Mouse (Mus musculus) adrenal gland, postnatal 14 days (tissue): Measurements from ENCODE around the gene Arsk. TPM values are rescaled to one million over a fixed set of nuclear protein-coding genes. Genes with fewer than 3 reads are reported as not detected.
A peak's percentile ranks its signal among the peaks of the same experiment; 100 is the strongest.

Source experiments
- DNase-seq: peaks from one replicate; pipeline ENCODE4 v3.0.0; 2021; ENCODE audit warnings: mixed read lengths
- long read RNA-seq, 2 experiments: library from polyadenylated mRNA; stranded (forward); transcript quantifications; one replicate each; pipeline ENCODE4 v2.0.0; 2021
- total RNA-seq: library from RNA; stranded (reverse); gene quantifications from 2 replicates; pipeline ENCODE4 v1.2.3, GENCODE M21; 2021

Arsk gene
- total RNA-seq: 6.7 and 7.7 TPM in 2 replicates
- long read RNA-seq, experiment 1, transcript Arsk-201 (8 exons, 3,657 nt): major isoform, 10 of 12 reads
- long read RNA-seq, experiment 1, partial matches to known transcripts: 0 of 12 reads
- long read RNA-seq, experiment 1, other reads (novel, unspliced or antisense): 2 of 12 reads
- long read RNA-seq, experiment 2, partial matches to known transcripts: 0 of 7 reads
- long read RNA-seq, experiment 2, other reads (novel, unspliced or antisense): 3 of 7 reads

DNA sequence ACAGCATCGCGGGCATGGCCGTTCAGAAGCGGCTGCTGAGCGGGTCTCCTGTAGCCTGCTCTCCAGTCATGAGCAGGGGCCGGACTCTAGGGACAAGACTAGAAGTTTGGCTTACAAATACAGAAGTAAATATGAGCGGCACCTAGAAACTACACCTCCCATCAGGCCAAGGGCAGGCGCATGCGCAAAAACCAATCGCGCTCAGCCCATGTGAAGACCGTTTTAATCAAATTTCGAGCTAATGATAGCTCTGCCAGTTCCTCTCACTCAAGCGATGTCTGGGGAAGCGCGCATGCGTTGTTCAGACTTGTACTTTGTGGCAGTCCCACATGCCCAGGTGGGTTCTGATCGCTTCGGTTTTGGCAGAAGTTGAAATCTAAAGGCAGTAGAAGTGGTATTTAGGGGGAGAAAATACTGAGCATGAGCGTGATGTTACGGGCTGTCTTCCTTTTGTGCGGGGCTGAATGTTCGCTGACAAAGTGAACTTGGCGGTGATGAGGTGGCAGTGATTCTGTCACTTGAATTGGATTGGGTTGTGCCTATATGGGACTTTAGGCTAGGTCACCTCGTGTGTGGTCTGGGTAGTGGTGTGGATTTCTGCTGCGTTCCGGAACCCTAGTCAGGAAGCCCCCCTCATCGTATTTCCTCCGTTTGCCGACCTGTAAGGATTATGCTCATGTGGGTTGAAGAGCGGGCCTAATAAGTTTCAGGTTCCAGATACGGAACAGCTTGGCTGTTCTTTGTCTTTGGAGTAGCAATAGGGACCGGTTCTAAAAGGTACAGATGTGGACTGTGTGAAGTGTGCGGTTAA, at the start of gene Arsk, which contains the start of gene Ttc37:
Gene Arsk (minus strand): TSS at position 168 of the 811 bp plus-strand sequence.
Gene Ttc37 (plus strand): TSS at position 242 of the 811 bp plus-strand sequence.
- peak; percentile 97 for DNase-seq

DNA sequence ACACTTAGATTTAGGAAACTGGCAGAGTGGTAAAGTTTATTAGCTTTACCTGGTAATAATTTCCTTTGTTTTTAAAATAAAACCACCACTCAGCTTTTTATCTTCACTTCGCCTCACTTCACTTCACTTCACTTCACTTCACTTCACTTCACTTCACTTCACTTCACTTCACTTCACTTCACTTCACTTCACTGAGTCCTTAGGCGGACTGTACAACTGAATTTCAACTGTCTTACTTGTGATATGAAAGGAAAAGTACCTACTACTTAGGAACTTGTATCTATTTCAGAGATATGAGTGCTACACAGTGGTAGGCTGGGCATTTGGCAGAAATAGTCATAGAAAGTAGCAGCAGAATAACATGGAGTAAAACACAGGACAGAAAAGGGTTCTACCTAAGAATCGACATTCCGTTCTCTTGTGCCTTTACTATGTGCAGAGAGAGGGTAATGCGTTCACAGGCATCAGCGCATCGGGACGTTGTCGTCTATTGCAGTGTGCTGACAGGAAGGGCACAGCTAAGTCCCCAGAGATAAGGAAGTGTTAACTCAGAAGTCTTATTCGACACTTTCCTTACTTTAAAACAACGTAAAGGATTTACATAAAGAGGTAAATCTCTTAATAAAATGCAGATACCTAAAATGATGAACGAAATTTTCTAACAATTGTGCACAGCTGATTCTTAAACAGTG, 42.8 kb upstream of the Arsk start:
- no peak for DNase-seq

DNA sequence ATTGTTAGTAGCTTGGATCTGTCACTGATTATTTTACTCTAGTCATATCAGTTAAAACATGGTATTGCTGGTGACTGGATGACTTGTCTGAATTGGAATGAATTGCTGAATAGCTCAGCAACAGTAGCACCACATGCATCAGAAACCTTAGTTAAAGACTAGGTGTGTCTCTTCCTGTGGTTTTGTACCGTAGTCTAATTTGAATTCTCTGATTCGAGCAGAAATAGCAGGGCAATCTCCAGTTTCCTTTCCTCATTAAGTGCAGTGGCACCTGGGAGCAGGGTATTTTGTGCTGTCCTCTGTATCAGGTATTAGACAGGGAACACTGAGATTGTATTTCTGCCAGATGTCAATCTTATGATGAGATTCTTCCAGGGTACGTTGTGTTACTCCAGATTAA, 40.4 kb upstream of the Arsk start:
- no peak for DNase-seq

GRCm38 (mm10) chr13:76132415-76132814, 34.0 kb upstream of the Arsk start:
- no peak for DNase-seq

DNA sequence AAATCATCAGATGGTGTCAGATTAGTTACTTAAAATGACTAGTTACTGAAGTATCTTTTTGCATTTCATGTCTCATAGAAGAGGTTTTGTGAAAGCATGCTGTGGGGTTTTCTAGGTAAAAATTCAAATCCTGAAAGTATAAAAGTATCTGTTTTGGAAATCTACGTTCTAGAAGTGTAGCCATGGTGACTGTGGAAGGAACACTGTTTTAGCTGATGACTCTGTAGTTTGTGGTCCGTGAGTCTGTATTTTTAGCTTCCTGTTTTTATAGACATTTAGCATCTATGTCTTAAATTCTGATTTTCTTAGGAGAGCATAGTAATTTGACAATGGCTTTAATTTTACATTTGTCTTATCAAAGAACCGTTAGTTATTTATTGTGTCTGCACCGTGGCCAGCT, 30.3 kb upstream of the Arsk start:
- DNase-seq: no peak

GRCm38 (mm10) chr13:76109069-76109824, 10.8 kb upstream of the Arsk start:
- DNase-seq: no peak

DNA sequence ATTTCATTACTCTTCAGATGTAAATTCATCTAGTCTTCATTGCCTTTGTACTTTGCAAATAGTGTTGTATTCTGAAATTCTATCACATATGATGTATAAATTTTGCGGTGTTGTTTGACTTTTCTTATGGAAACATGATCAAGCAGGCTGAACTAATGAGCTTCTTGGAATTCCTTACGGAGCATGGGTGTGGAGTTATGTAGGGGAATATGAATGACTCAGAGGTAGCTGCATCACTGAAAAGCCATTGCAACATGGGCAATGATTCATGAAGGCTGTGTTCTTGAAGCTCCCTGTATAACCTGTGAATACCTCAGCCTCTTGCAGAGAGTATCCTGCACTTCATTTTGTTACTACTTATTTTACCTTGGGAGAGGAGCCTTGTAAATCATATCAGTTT, 3.5 kb upstream of the Arsk start:
- peak; percentile 26 for DNase-seq

DNA sequence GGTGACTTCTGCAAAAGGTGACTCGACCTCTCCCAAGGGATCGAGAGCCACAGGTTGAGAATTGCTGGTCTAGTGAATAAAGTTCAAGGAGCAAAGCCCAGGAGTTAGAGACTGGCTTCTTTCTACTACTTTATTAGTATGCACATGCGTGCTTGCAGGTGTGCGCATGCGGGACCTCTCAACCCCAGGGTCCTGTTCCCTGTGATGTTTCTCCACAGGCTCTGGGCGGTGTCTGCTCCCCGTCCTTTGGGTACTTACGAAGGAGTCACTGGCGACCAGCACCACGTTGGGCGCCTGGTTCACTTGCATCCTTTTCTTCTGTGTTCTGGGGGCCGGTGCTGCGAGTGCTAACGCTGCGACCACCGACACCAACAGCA, 356 bp downstream of the Arsk start:
- peak; percentile 57 for DNase-seq

- no peak for DNase-seq
These were observed 24.1 kb downstream of the Arsk start for GRCm38 (mm10) chr13:76074323-76074722.

- peak; percentile 7 for DNase-seq
These were observed 34.0 kb downstream of the Arsk start for GRCm38 (mm10) chr13:76064363-76064945.

- no peak for DNase-seq
These were observed 34.9 kb downstream of the Arsk start for GRCm38 (mm10) chr13:76063548-76063947.

DNA sequence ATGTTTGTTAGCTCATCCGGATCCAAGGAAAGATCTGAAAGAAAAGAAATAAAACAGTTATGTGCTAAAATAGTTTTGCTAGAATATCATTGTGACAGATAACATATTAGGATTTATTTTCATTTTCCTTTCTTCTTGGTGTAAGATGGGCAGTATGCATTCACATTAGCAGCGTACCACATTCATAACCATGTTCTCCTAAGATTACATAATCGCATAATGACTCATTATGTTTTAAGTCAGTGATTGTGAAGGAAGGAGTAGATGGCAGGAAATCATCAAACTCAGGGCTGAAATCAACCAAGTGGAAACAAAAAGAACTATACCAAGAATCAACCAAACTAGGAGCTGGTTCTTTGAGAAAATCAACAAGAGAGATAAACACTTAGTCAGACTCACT, 35.9 kb downstream of the Arsk start:
- DNase-seq: no peak

DNA sequence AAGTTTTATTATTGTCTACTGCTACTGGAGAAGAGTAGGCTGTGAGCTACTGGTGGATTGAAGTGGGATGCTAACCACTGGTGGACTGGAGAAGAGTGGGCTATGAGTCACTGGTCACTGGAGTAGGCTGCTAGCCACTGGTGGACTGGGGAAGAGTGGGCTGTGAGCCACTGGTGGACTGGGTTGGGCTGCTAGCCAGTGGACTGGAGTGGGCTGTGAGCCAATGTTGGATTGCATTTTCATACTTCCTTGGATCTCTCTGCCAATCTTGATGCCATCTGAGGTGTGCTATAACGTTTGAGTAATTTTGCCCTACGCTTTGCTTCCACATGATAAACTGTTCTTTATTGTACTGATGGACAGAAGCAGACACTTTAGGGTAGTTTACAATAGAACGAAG, 36.3 kb downstream of the Arsk start:
- DNase-seq: no peak

DNA sequence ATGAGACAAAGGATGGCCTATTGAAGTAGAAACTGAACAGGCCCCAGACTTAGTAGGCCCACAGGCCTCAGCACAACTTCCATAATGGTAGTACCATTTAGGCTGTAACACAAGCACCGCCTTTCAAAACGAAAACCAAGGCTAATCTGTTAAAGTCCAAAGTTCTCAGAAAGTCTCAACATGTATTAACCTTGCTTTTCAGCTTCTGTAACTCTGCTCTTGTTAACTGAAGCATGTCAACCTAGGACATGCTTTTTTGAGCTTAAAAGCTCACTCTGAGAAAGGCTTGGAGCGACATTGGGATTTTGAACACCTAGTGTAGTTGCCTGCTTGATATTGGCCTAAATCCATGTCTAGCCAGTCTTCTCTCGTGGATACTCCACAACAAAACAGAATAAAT, 38.9 kb downstream of the Arsk start:
- no peak for DNase-seq

- no peak for DNase-seq
These were observed 41.0 kb downstream of the Arsk start for GRCm38 (mm10) chr13:76057267-76058069.

- no peak for DNase-seq
These were observed 41.6 kb downstream of the Arsk start, which contains the start of gene Gpr150 for GRCm38 (mm10) chr13:76056896-76057266. Gene Gpr150 (minus strand): TSS chr13:76056996.

DNA sequence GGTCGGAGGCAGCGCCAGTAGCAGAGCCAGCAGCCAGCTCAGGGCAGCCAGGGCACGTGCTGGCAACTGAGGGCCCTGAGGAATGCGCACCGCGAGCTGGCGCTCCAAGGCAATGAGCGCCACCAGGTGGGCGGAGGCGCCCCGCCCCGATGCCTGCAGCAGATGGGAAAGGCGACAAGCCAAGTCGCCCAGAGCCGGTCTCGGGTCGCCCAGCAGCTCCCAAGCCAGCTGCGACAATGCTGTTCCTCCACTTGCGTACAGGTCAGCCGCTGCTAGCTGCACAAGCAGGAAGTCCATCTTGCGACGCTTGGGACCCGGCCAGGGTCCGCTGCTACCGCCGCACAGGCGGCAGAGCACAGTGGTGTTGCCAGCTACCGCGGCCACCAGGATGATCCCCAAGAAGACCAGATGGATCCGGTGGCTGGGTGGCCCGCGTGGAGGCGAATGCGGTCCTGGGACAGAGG, 42.2 kb downstream of the Arsk start:
- peak; percentile 74 for DNase-seq

- DNase-seq: peak; percentile 26
These were observed 42.8 kb downstream of the Arsk start for GRCm38 (mm10) chr13:76055391-76056232.

DNA sequence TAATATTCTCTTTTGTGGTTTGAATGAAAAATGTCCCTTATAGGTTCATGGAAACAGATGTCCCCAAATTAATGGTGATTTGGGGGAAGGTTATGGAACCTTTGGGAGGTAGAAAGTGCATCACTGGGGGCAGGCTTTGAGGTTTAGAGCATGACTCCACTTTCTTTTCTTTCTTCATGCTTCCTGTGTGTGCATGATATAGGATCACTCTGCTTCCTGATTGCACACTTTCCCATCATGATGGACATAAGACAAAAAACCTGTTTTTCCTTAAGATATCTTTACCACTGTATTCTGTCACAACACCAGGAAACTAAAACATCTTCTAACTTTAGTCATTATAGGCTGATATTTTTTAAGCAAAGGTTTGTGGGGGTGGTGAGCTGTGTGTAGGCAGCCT, 53.5 kb downstream of the Arsk start:
- DNase-seq: no peak

- DNase-seq: no peak
These were observed 56.0 kb downstream of the Arsk start for GRCm38 (mm10) chr13:76042455-76042854.
